Mouse (Mus musculus) MEL (cell line): ENCODE measurements at regions not wholly inside any gene's neighbourhood (a gene's known extent, or its start where the extent isn't known, plus 50 kb on each side); places are given as distances from the start of the nearest gene placed in this dataset.

Experiments used
- CTCF ChIP-seq, 3 experiments: IDR thresholded peaks in 2 of 3; conservative IDR thresholded peaks in 1 of 3; 2 replicates each; pipeline ENCODE4 v1.5.1; 2011 to 2012; ENCODE audit warnings: low read length in 3 of 3, low read depth in 2 of 3, mild to moderate bottlenecking in 2 of 3, improper control_type of control experiment in 1 of 3, inconsistent platforms in 1 of 3, mixed read lengths in 1 of 3, moderate library complexity in 1 of 3; ENCODE audit not compliant: control insufficient read depth in 1 of 3, insufficient read depth in 1 of 3, poor library complexity in 1 of 3, severe bottlenecking in 1 of 3
- EP300 ChIP-seq, 2 experiments: IDR thresholded peaks; 2 replicates each; pipeline ENCODE4 v1.6.1; 2011; ENCODE audit warnings: improper control_type of control experiment in 2 of 2, low read length in 2 of 2, low read depth in 1 of 2, mild to moderate bottlenecking in 1 of 2
- GABPA ChIP-seq: IDR thresholded peaks from 2 replicates; pipeline ENCODE4 v1.6.1; 2012; ENCODE audit warnings: low read depth, mild to moderate bottlenecking, inconsistent platforms, low read length, improper control_type of control experiment, moderate library complexity
- JUND ChIP-seq: IDR thresholded peaks from 2 replicates; pipeline ENCODE4 v1.6.1; 2011; ENCODE audit warnings: low read depth, mild to moderate bottlenecking, improper control_type of control experiment, low read length
- MXI1 ChIP-seq: IDR thresholded peaks from 2 replicates; pipeline ENCODE4 v1.6.1; 2011; ENCODE audit warnings: mild to moderate bottlenecking, low read depth, low read length, improper control_type of control experiment
- TAL1 ChIP-seq: IDR thresholded peaks from 2 replicates; pipeline ENCODE4 v1.6.1; 2012; ENCODE audit warnings: mild to moderate bottlenecking, inconsistent platforms, low read length, moderate library complexity, mixed read lengths

DNA sequence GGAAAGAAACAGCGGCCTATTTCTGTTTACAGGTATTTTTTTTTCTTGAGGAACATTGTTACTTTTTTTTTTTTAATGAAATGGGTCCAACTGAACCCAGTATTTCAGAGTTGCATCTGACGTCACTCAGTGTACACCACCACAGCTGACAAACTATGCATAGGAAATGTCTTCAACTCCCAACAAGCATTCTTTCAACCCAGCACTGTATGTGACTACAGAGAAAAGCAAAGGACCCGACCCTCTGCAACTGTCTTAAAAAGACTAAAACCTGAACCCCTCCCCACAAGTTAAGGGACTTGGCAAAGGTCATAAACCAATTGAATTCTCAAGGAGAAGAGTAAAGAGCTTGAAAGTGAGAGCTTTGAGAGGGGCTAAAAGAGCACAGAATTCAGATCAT is 270.0 kb upstream of the Ednrb start:
- TF ChIP-seq TAL1 (no peak), EP300 (IDR thresholded peaks at IDR 0.05; ENCODE audit: low read depth in 1 of 2, low read length in 2 of 2) (no peak), JUND (no peak), GABPA (no peak), CTCF (IDR thresholded peaks at IDR 0.05 in 2 of 3, conservative IDR thresholded peaks at IDR 0.05 in 1 of 3; ENCODE audit: control insufficient read depth in 1 of 3, insufficient read depth in 1 of 3, low read depth in 2 of 3, low read length in 3 of 3, poor library complexity in 1 of 3, severe bottlenecking in 1 of 3) (no peak), MXI1 (no peak)
